Mouse (Mus musculus) thymus, postnatal 36 days (tissue): Measurements from ENCODE around the gene Atp6v1g2.

ENCODE experiments used
- DNase-seq, 2 experiments: peaks; one replicate each; pipeline ENCODE4 v3.0.0; 2022; ENCODE audit warnings: mixed read lengths in 2 of 2

Atp6v1g2 gene

GRCm38 (mm10) chr17:35233114-35233980, at the start of gene Atp6v1g2:
Gene Atp6v1g2, plus strand, starts transcription at chr17:35233660.
- DNase-seq, result peak in 1 of 2 experiments; percentile 40

GRCm38 (mm10) chr17:35185639-35186611, 47.5 kb upstream of the Atp6v1g2 start:
- peak; percentile 90 for DNase-seq

- DNase-seq, result peak; percentile 75 to 81
These were observed 46.8 kb upstream of the Atp6v1g2 start for GRCm38 (mm10) chr17:35186681-35187080.

GRCm38 (mm10) chr17:35187345-35187744, 46.1 kb upstream of the Atp6v1g2 start:
- DNase-seq, result no peak

GRCm38 (mm10) chr17:35187959-35188610, 45.4 kb upstream of the Atp6v1g2 start, which contains the start of gene Lst1:
Gene Lst1, minus strand, starts transcription at chr17:35188439.
- no peak for DNase-seq

- no peak for DNase-seq
These were observed 44.3 kb upstream of the Atp6v1g2 start for GRCm38 (mm10) chr17:35189186-35189585.

- peak; percentile 58 to 60 for DNase-seq
These were observed 43.4 kb upstream of the Atp6v1g2 start for GRCm38 (mm10) chr17:35190096-35190495.

- no peak for DNase-seq
These were observed 41.7 kb upstream of the Atp6v1g2 start for GRCm38 (mm10) chr17:35191723-35192122.

- no peak for DNase-seq
These were observed 40.5 kb upstream of the Atp6v1g2 start for GRCm38 (mm10) chr17:35192924-35193323.

- DNase-seq, result peak; percentile 89 to 95
These were observed 39.3 kb upstream of the Atp6v1g2 start, which contains the start of gene Ltb for GRCm38 (mm10) chr17:35193881-35194843. Gene Ltb, plus strand, starts transcription at chr17:35194439.

- DNase-seq, result peak; percentile 54 to 58
These were observed 38.4 kb upstream of the Atp6v1g2 start for GRCm38 (mm10) chr17:35194844-35195630.

- peak; percentile 98 for DNase-seq
These were observed 37.7 kb upstream of the Atp6v1g2 start for GRCm38 (mm10) chr17:35195631-35196320.

- DNase-seq, result peak; percentile 51 to 54
These were observed 37.2 kb upstream of the Atp6v1g2 start for GRCm38 (mm10) chr17:35196321-35196641.

GRCm38 (mm10) chr17:35197126-35197525, 36.3 kb upstream of the Atp6v1g2 start:
- peak in 1 of 2 experiments; percentile 51 for DNase-seq

GRCm38 (mm10) chr17:35198029-35198428, 35.4 kb upstream of the Atp6v1g2 start:
- DNase-seq, result no peak

- DNase-seq, result peak in 1 of 2 experiments; percentile 26
These were observed 34.5 kb upstream of the Atp6v1g2 start for GRCm38 (mm10) chr17:35198946-35199345.

GRCm38 (mm10) chr17:35200398-35200797, 33.1 kb upstream of the Atp6v1g2 start:
- peak; percentile 76 to 87 for DNase-seq

- peak in 1 of 2 experiments; percentile 36 for DNase-seq
These were observed 32.3 kb upstream of the Atp6v1g2 start for GRCm38 (mm10) chr17:35201128-35201527.

- peak; percentile 70 to 78 for DNase-seq
These were observed 31.7 kb upstream of the Atp6v1g2 start, which contains the start of gene Tnf for GRCm38 (mm10) chr17:35201787-35202186. Gene Tnf, minus strand, starts transcription at chr17:35202007.

GRCm38 (mm10) chr17:35202442-35202841, 31.0 kb upstream of the Atp6v1g2 start:
- DNase-seq, result peak in 1 of 2 experiments; percentile 13
